Mouse (Mus musculus) midbrain, embryonic 11.5 days (tissue): ENCODE measurements around the gene Ifna15. TPM values are rescaled to one million over a fixed set of nuclear protein-coding genes. Genes with fewer than 3 reads are reported as not detected.
"Not testable (repeated sequence)": the region's sequence is repeated elsewhere in the genome, so short reads cannot be mapped to it uniquely, and the experiment has no call there.

Experiments used
- ATAC-seq: fragments of 200-750 bp; cut with Nextera tagmentation; 2 replicates; pipeline ENCODE4 v1.8.0; 2017; ENCODE audit warnings: moderate TSS enrichment, moderate library complexity; ENCODE audit not compliant: low FRiP score
- DNase-seq: peaks from one replicate; pipeline ENCODE4 v3.0.0; 2015; ENCODE audit warnings: low spot score; ENCODE audit errors: missing footprints
- H3K27ac ChIP-seq: fragments of 300-500 bp; sonication (generic); 2 replicates; pipeline ENCODE4 v1.5.1; 2014; ENCODE audit warnings: low read depth, low read length
- H3K27me3 ChIP-seq: fragments of 300-500 bp; sonication (generic); 2 replicates; pipeline ENCODE4 v1.6.1; 2014; ENCODE audit warnings: mild to moderate bottlenecking, low read length, moderate library complexity, mixed read lengths; ENCODE audit not compliant: control insufficient read depth, insufficient read depth
- H3K36me3 ChIP-seq: fragments of 300-500 bp; sonication (generic); 2 replicates; pipeline ENCODE4 v1.6.1; 2014; ENCODE audit warnings: mild to moderate bottlenecking, low read length, moderate library complexity, mixed read lengths; ENCODE audit not compliant: control insufficient read depth, insufficient read depth
- H3K4me1 ChIP-seq: fragments of 300-500 bp; sonication (generic); 2 replicates; pipeline ENCODE4 v1.6.1; 2014; ENCODE audit warnings: low read length; ENCODE audit not compliant: control insufficient read depth, insufficient read depth
- H3K4me2 ChIP-seq: fragments of 300-500 bp; sonication (generic); 2 replicates; pipeline ENCODE4 v1.6.1; 2014; ENCODE audit warnings: mild to moderate bottlenecking, moderate library complexity
- H3K4me3 ChIP-seq: fragments of 300-500 bp; sonication (generic); 2 replicates; pipeline ENCODE4 v1.5.1; 2014; ENCODE audit warnings: low read depth, low read length
- H3K9ac ChIP-seq: fragments of 300-500 bp; sonication (generic); 2 replicates; pipeline ENCODE4 v1.6.1; 2014; ENCODE audit warnings: low read length
- H3K9me3 ChIP-seq: fragments of 300-500 bp; sonication (generic); 2 replicates; pipeline ENCODE4 v1.6.1; 2016; ENCODE audit warnings: low read length; ENCODE audit not compliant: control insufficient read depth
- WGBS: fragments of 180-500 bp; shearing (Covaris S2); extraction: QIAGEN DNeasy Blood & Tissue Kit; methylation state at CpG from one replicate; pipeline ENCODE4 v1.1.7; 2014; 5-methylcytosine and 5-hydroxymethylcytosine counted together
- polyA plus RNA-seq: library from polyadenylated mRNA; unstranded; fragments of >200 nt; fragmentation: Nextera tagmentation; extraction: Ambion mirVana; gene quantifications from 2 replicates; pipeline ENCODE4 v1.2.1, GENCODE M21; 2014

Ifna15 gene
- not detected in 2 replicates for polyA plus RNA-seq

DNA sequence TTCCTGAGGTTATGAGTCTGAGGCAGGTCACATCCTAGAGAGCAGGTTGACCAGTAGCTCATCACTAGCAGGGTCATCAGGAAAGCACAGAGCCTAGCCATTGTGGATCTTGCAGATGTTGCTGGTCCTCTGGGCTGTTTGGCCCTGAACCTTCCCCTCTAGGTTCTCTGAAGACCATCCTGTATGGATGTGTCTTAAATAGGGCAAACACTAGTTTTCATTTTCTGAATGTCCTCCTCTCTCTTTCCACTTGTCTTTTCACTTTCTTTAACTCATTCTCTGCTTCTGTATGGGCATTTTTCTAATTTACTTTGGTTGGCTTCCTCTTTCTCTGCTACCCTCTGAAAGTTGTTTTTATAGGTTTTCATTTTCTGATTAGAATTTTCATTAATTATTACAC, at the start of gene Ifna15:
TSS of gene Ifna15 (minus strand) at position 101 of the 400 bp plus-strand sequence.
- not testable (repeated sequence) for ATAC-seq, H3K36me3 ChIP-seq, H3K9me3 ChIP-seq, H3K27ac ChIP-seq, H3K27me3 ChIP-seq, H3K4me2 ChIP-seq, H3K9ac ChIP-seq, DNase-seq, H3K4me3 ChIP-seq, H3K4me1 ChIP-seq

DNA sequence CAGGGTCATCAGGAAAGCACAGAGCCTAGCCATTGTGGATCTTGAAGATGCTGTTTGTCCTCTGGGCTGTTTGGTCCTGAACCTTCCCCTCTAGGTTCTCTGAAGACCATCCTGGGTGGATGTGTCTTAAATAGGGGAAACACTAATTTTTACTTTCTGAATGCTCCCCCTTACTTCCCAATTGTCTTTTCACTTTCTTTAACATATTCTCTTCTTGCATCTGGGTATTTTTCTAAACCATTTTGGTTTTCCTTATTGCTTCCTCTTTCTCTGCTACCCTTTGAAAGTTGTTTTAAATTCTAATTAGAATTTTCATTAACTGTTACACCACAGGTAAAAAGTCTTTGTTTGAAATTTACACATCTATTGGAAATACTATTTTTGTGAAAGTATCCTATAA, 45.2 kb upstream of the Ifna15 start, which contains the start of gene Ifna12:
TSS of gene Ifna12 (minus strand) at position 101 of the 400 bp plus-strand sequence.
- DNase-seq (no peak), ATAC-seq (no peak)
- no peak within 1 kb of the TSS for H3K9ac ChIP-seq
- H3K9me3 ChIP-seq = no peaks in the 10 kb centered on the region
- H3K4me3 ChIP-seq = no peak within 1 kb of the TSS
- no peaks in the 10 kb centered on the region for H3K27me3 ChIP-seq
- no peaks in the 10 kb centered on the region for H3K4me1 ChIP-seq
- no peak within 1 kb of the TSS for H3K27ac ChIP-seq
- H3K36me3 ChIP-seq = no peaks in the 10 kb centered on the region
- no peak within 1 kb of the TSS for H3K4me2 ChIP-seq

DNA sequence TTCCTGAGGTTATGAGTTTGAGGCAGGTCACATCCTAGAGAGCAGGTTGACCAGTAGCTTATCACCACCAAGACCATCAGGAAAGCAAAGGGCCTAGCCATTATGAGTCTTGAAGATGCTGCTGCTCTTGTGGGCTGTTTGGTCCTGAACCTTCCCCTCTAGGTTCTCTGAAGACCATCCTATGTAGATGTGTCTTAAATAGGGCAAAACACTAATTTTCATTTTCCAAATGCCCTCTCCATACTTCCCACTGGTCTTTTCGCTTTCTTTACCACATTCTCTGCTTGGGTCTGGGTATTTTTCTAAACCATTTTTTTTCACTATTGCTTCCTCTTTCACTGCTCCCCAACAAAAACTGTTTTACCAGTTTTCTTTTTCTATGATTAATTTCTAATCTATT, 34.2 kb upstream of the Ifna15 start, which contains the start of gene Ifna9:
TSS of gene Ifna9 (minus strand) at position 101 of the 400 bp plus-strand sequence.
- WGBS = 71% methylated on average over 1 of the region's 1 CpGs

DNA sequence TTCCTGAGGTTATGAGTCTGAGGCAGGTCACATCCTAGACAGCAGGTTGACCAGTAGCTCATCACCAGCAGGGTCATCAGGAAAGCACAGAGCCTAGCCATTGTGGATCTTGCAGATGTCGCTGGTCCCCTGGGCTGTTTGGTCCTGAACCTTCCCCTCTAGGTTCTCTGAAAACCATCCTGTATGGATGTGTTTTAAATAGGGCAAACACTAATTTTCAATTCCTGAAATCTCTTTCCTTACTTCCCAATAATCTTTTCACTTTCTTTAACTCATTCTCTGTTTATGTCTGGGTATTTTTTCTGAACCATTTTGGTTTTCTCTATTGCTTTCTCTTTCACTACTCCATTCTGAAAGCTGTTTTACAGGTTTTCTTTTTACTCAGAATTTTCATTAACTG, 13.7 kb upstream of the Ifna15 start, which contains the start of gene Ifna14:
TSS of gene Ifna14 (minus strand) at position 101 of the 400 bp plus-strand sequence.
- H3K27me3 ChIP-seq = no peaks in the 10 kb centered on the region
- no peak within 1 kb of the TSS for H3K27ac ChIP-seq
- DNase-seq (no peak), ATAC-seq (no peak)
- 73% methylated on average over 1 of the region's 1 CpGs for WGBS
- H3K4me2 ChIP-seq = no peak within 1 kb of the TSS
- H3K9ac ChIP-seq = no peak within 1 kb of the TSS
- H3K36me3 ChIP-seq = no peaks in the 10 kb centered on the region
- H3K9me3 ChIP-seq = no peaks in the 10 kb centered on the region
- no peaks in the 10 kb centered on the region for H3K4me1 ChIP-seq
- H3K4me3 ChIP-seq = no peak within 1 kb of the TSS

More for the DNA sequence above, 34.2 kb upstream of the Ifna15 start, which contains the start of gene Ifna9:
- Histone ChIP-seq H3K4me2 (no peak within 1 kb of the TSS), H3K4me1 (no peaks in the 10 kb centered on the region), H3K36me3 (no peaks in the 10 kb centered on the region), H3K9ac (no peak within 1 kb of the TSS), H3K27me3 (no peaks in the 10 kb centered on the region), H3K4me3 (no peak within 1 kb of the TSS), H3K9me3 (no peaks in the 10 kb centered on the region), H3K27ac (no peak within 1 kb of the TSS)
- ATAC-seq (no peak), DNase-seq (no peak)

DNA sequence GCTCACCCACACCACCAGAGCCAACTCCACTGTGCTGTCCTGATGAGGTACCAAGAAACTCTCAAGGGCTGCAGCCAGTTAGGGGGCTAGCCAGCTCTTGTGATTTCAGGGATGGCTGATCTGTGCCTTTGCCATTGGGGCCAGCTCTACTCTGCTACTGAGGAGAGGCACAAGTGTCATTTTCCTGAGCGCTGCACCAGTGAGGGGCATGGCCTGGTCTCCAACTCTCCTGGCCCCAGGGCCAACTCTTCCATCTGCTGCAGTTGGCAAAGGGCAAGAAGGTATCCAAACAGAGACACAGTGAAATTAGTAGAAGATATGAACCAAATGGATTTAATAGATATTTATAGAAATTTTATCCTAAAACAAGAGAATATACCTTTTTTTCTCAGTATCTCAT, 3.7 kb upstream of the Ifna15 start:
- ATAC-seq = no peak
- no peak for DNase-seq
- 93% methylated on average over 1 of the region's 1 CpGs for WGBS
- Histone ChIP-seq H3K4me1 (no peaks in the 10 kb centered on the region), H3K27me3 (no peaks in the 10 kb centered on the region), H3K4me2 (no peak overlapping the region), H3K9ac (no peak overlapping the region), H3K4me3 (no peak overlapping the region), H3K36me3 (no peaks in the 10 kb centered on the region), H3K27ac (no peak overlapping the region), H3K9me3 (no peaks in the 10 kb centered on the region)

DNA sequence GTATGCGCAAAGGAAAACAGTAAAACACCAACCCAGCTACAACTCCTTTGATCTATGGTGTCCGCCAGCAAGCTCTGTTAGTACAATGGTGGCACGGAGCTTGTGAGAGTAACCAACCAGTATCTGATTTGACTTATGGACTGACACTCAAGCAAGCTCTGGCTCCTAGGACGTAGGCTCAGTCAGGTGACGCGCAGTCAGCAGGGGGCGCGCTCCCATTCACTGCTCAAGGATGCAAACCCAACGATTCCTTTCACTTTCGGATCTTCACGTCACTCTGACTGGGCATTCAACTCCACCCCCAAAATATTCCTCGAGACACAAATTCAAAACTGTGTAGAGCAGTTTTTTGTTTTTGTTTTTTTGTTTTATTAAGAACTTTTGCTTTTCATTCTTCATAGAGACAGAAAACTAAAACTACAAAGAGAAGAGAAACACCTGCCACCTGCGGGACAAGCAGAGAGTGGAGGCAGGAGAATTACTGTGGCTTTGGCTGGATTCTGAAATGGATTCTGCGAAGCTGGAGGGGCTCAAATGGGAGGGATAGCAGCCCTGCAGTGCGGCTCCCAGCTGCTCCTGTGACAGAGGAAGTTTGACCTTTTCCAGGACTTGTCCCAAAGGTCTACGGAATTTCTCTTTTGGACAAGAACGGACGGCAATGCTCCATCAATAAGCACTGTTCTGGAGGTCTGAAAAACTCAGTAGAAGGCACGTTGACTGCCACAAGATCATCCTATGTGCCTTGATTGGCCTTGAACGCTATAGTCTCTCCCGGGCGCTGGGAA, 7.7 kb downstream of the Ifna15 start:
- Histone ChIP-seq H3K4me2 (peak overlapping the region; percentile 26), H3K9me3 (no peaks in the 10 kb centered on the region), H3K27me3 (no peaks in the 10 kb centered on the region), H3K36me3 (no peaks in the 10 kb centered on the region), H3K9ac (no peak overlapping the region), H3K4me1 (no peaks in the 10 kb centered on the region), H3K4me3 (no peak overlapping the region), H3K27ac (no peak overlapping the region)
- DNase-seq (peak; percentile 96), ATAC-seq (peak; percentile 70; the same call in 1 of the 2 replicates)
- 36% methylated on average over 22 of the region's 22 CpGs for WGBS

DNA sequence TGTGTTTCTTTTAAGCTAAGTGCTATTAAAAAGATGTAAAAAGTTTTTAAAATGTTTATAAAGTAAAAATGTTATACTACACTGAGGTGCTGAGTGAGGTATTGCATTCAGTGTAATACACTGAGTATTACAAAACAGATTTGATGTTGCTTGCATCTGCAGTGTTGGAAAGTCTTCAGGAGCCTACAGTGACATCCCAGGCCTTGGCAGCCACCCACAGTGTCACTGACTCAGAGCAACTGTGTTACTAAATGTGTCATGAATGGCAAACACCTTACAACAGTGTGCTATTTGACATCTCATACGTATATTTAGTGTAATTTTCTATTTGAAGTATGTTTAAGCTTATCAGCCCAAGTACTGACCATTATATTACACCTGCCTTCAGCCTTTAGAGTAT, 10.1 kb downstream of the Ifna15 start:
- H3K4me2 ChIP-seq = no peak overlapping the region
- H3K9me3 ChIP-seq = no peaks in the 10 kb centered on the region
- no peak overlapping the region for H3K9ac ChIP-seq
- no peak overlapping the region for H3K4me3 ChIP-seq
- no peaks in the 10 kb centered on the region for H3K4me1 ChIP-seq
- no peaks in the 10 kb centered on the region for H3K27me3 ChIP-seq
- DNase-seq = no peak
- ATAC-seq = no peak
- WGBS = 82% methylated on average over 1 of the region's 1 CpGs
- H3K36me3 ChIP-seq = no peaks in the 10 kb centered on the region
- H3K27ac ChIP-seq = no peak overlapping the region

DNA sequence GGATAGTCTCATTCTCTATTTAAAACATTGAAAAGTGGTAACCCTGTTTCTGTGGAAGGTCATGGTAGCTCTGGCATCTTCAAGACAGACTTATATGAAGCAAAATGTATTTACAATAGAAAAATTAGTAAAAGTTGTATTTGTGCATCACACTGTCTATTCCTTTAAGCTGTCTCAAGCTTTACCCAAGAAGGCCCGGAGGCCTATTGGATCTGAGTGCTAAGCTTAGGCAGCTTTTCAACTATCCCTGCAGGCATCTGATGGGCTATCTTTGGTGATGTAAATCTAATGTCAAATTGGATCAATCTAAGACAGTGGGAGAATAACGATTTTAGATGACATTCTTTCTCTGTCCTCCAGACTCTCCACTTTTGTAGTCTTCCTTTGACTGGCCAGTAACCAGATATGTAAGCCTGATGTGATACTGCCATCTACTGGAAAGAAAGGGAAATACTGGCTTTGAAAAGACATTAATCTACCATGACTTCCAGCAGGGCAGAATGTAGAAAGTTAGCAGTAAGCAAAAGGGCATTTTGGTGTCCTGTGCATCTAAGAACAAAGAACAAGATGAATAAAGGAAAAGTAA, 14.3 kb downstream of the Ifna15 start:
- H3K27me3 ChIP-seq = no peaks in the 10 kb centered on the region
- peak; percentile 82 for ATAC-seq

DNA sequence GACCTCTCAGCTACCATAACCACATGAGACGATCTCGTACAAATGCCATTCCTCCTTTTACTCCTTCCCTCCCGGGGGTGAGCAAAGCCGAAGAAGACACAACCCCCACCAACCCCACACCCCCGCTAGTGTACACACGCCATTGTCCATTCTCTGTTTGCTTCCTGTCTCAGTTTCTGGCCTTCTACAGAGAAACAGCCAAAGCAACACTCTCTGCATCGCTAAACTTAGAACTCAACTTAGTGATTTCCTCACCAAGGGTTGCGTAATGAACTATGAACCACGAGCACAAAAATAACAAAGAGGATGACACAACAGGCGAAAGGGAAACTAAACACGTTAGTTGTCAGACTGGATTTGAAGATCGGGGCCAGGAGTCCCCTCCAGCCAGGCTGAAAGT, 20.7 kb downstream of the Ifna15 start:
- Histone ChIP-seq H3K9ac (no peak overlapping the region), H3K4me2 (no peak overlapping the region), H3K36me3 (no peaks in the 10 kb centered on the region), H3K4me3 (no peak overlapping the region), H3K27me3 (no peaks in the 10 kb centered on the region), H3K27ac (no peak overlapping the region), H3K9me3 (no peaks in the 10 kb centered on the region), H3K4me1 (no peaks in the 10 kb centered on the region)
- DNase-seq (no peak), ATAC-seq (no peak)
- WGBS = 80% methylated on average over 12 of the region's 12 CpGs

More for the DNA sequence above, 14.3 kb downstream of the Ifna15 start:
- Histone ChIP-seq H3K9ac (no peak overlapping the region), H3K36me3 (no peaks in the 10 kb centered on the region), H3K9me3 (no peaks in the 10 kb centered on the region), H3K4me3 (no peak overlapping the region), H3K4me2 (no peak overlapping the region), H3K4me1 (no peaks in the 10 kb centered on the region), H3K27ac (no peak overlapping the region)
- peak; percentile 97 for DNase-seq
- WGBS = 44% methylated on average over 2 of the region's 2 CpGs
